Mouse (Mus musculus) lung, postnatal 0 days (tissue): ENCODE measurements around the gene Milr1. TPM values are rescaled to one million over a fixed set of nuclear protein-coding genes. Genes with fewer than 3 reads are reported as not detected.

Source experiments
- ATAC-seq: fragments of 200-750 bp; cut with Nextera tagmentation; 2 replicates; pipeline ENCODE4 v1.8.0; 2017; ENCODE audit warnings: moderate library complexity
- DNase-seq: peaks from one replicate; pipeline ENCODE4 v3.0.0-alpha.2; 2016; ENCODE audit warnings: low spot score
- H3K27ac ChIP-seq: fragments of 300-500 bp; sonication (generic); 2 replicates; pipeline ENCODE4 v1.5.1; 2014; ENCODE audit warnings: antibody characterized with exemption, mild to moderate bottlenecking, low read length, mixed read lengths
- H3K27me3 ChIP-seq: fragments of 300-500 bp; sonication (generic); replicated peaks from 2 replicates; pipeline ENCODE4 v1.6.1; 2014; ENCODE audit warnings: low read length, mixed read lengths; ENCODE audit not compliant: insufficient read depth
- H3K36me3 ChIP-seq: fragments of 300-500 bp; sonication (generic); 2 replicates; pipeline ENCODE4 v1.6.1; 2014; ENCODE audit warnings: low read length, mixed read lengths; ENCODE audit not compliant: insufficient read depth
- H3K4me1 ChIP-seq: fragments of 300-500 bp; sonication (generic); 2 replicates; pipeline ENCODE4 v1.6.1; 2014; ENCODE audit warnings: antibody characterized with exemption, low read depth, low read length, mixed read lengths; ENCODE audit not compliant: insufficient read depth
- H3K4me2 ChIP-seq: fragments of 300-500 bp; sonication (generic); replicated peaks from 2 replicates; pipeline ENCODE4 v1.6.1; 2014; ENCODE audit warnings: low read depth, mild to moderate bottlenecking, low read length, moderate library complexity, mixed read lengths
- H3K4me3 ChIP-seq: fragments of 300-500 bp; sonication (generic); 2 replicates; pipeline ENCODE4 v1.5.1; 2014; ENCODE audit warnings: low read depth, low read length
- H3K9ac ChIP-seq: fragments of 300-500 bp; sonication (generic); replicated peaks from 2 replicates; pipeline ENCODE4 v1.6.1; 2014; ENCODE audit warnings: low read depth, mild to moderate bottlenecking
- H3K9me3 ChIP-seq: fragments of 300-500 bp; sonication (generic); 2 replicates; pipeline ENCODE4 v1.6.1; 2016; ENCODE audit warnings: low read length, mixed read lengths
- CTCF ChIP-seq: IDR thresholded peaks from 2 replicates; pipeline ENCODE4 v1.5.1; 2016; ENCODE audit warnings: antibody characterized with exemption, mild to moderate bottlenecking
- EP300 ChIP-seq: IDR thresholded peaks from 2 replicates; pipeline ENCODE4 v1.6.1; 2016; ENCODE audit warnings: antibody characterized with exemption, mild to moderate bottlenecking, control low read depth
- WGBS: fragments of 180-500 bp; shearing (Covaris S2); extraction: QIAGEN DNeasy Blood & Tissue Kit; methylation state at CpG from one replicate; pipeline ENCODE4 v1.1.7; 2014; 5-methylcytosine and 5-hydroxymethylcytosine counted together
- polyA plus RNA-seq: library from polyadenylated mRNA; unstranded; fragments of >200 nt; fragmentation: Nextera tagmentation; extraction: Ambion mirVana; gene quantifications from 2 replicates; pipeline ENCODE4 v1.2.1, GENCODE M21; 2015

Milr1 gene
- 2.5 and 4.1 TPM in 2 replicates for polyA plus RNA-seq

- WGBS = 73% methylated on average over 17 of the region's 17 CpGs
- Histone ChIP-seq H3K27me3 (no peaks in the 10 kb centered on the region), H3K27ac (no peak within 1 kb of the TSS), H3K9me3 (no peaks in the 10 kb centered on the region), H3K4me2 (no peak within 1 kb of the TSS), H3K4me1 (no peaks in the 10 kb centered on the region), H3K36me3 (no peaks in the 10 kb centered on the region), H3K9ac (no peak within 1 kb of the TSS), H3K4me3 (no peak within 1 kb of the TSS)
- no peak for TF ChIP-seq CTCF
- TF ChIP-seq EP300 = no peak
- DNase-seq (peak; percentile 20), ATAC-seq (peak; percentile 30; the same call in 1 of the 2 replicates)
Measured at GRCm38 (mm10) chr11:106751039-106752018, at the start of gene Milr1. Milr1 (plus strand) TSS chr11:106751226.

GRCm38 (mm10) chr11:106701589-106701988 lies 49.4 kb upstream of the Milr1 start:
- no peak for DNase-seq
- H3K36me3 ChIP-seq = no peaks in the 10 kb centered on the region
- H3K27ac ChIP-seq = no peak overlapping the region
- no peak for TF ChIP-seq CTCF
- no peak for TF ChIP-seq EP300
- H3K9me3 ChIP-seq = no peaks in the 10 kb centered on the region
- no peak overlapping the region for H3K4me3 ChIP-seq
- no peaks in the 10 kb centered on the region for H3K27me3 ChIP-seq
- ATAC-seq = no peak
- no peak overlapping the region for H3K4me2 ChIP-seq
- H3K9ac ChIP-seq = no peak overlapping the region
- 70% methylated on average over 9 of the region's 9 CpGs for WGBS
- no peaks in the 10 kb centered on the region for H3K4me1 ChIP-seq

- no peaks in the 10 kb centered on the region for H3K36me3 ChIP-seq
- ATAC-seq = no peak
- TF ChIP-seq CTCF (no peak), EP300 (no peak)
- H3K4me3 ChIP-seq = no peak overlapping the region
- no peaks in the 10 kb centered on the region for H3K4me1 ChIP-seq
- no peak overlapping the region for H3K9ac ChIP-seq
- H3K4me2 ChIP-seq = no peak overlapping the region
- no peaks in the 10 kb centered on the region for H3K9me3 ChIP-seq
- 80% methylated on average over 3 of the region's 3 CpGs for WGBS
- H3K27me3 ChIP-seq = no peaks in the 10 kb centered on the region
- DNase-seq = no peak
- H3K27ac ChIP-seq = no peak overlapping the region
Measured at GRCm38 (mm10) chr11:106702584-106702983, 48.4 kb upstream of the Milr1 start.

GRCm38 (mm10) chr11:106703931-106704330 lies 47.1 kb upstream of the Milr1 start:
- WGBS = 86% methylated on average over 7 of the region's 7 CpGs
- H3K27ac ChIP-seq = no peak overlapping the region
- TF ChIP-seq EP300 = no peak
- no peak for TF ChIP-seq CTCF

GRCm38 (mm10) chr11:106704399-106705111 lies 46.5 kb upstream of the Milr1 start:
- Histone ChIP-seq H3K4me2 (no peak overlapping the region), H3K9me3 (no peaks in the 10 kb centered on the region), H3K27me3 (no peaks in the 10 kb centered on the region), H3K4me3 (no peak overlapping the region), H3K36me3 (no peaks in the 10 kb centered on the region), H3K9ac (no peak overlapping the region), H3K27ac (no peak overlapping the region), H3K4me1 (no peaks in the 10 kb centered on the region)
- no peak for ATAC-seq
- no peak for DNase-seq
- no peak for TF ChIP-seq CTCF
- no peak for TF ChIP-seq EP300
- WGBS = 50% methylated on average over 9 of the region's 9 CpGs

More at GRCm38 (mm10) chr11:106703931-106704330, 47.1 kb upstream of the Milr1 start:
- DNase-seq (no peak), ATAC-seq (no peak)
- no peak overlapping the region for H3K4me3 ChIP-seq
- no peak overlapping the region for H3K9ac ChIP-seq
- no peaks in the 10 kb centered on the region for H3K36me3 ChIP-seq
- H3K4me1 ChIP-seq = no peaks in the 10 kb centered on the region
- no peak overlapping the region for H3K4me2 ChIP-seq
- no peaks in the 10 kb centered on the region for H3K27me3 ChIP-seq
- no peaks in the 10 kb centered on the region for H3K9me3 ChIP-seq

GRCm38 (mm10) chr11:106706212-106706611 lies 44.8 kb upstream of the Milr1 start:
- Histone ChIP-seq H3K4me1 (no peaks in the 10 kb centered on the region), H3K36me3 (no peaks in the 10 kb centered on the region), H3K4me3 (no peak overlapping the region), H3K9me3 (no peaks in the 10 kb centered on the region), H3K4me2 (no peak overlapping the region), H3K9ac (no peak overlapping the region), H3K27ac (no peak overlapping the region), H3K27me3 (no peaks in the 10 kb centered on the region)
- TF ChIP-seq CTCF (no peak), EP300 (no peak)
- 24% methylated on average over 4 of the region's 4 CpGs for WGBS
- no peak for DNase-seq
- ATAC-seq = no peak
